Mouse (Mus musculus) kidney, adult 2 months (tissue): Measurements from ENCODE around the gene Psors1c2.

Experiments used
- CTCF ChIP-seq: fragments of 200-500 bp; conservative IDR thresholded peaks from 2 replicates; pipeline ENCODE4 v1.5.1; 2011; ENCODE audit warnings: low read depth, mild to moderate bottlenecking, control low read depth, low read length, moderate library complexity, mixed read lengths; ENCODE audit not compliant: insufficient read depth, insufficient read length
- POLR2A ChIP-seq: fragments of 200-500 bp; IDR thresholded peaks from one replicate; pipeline ENCODE4 v1.6.1; 2011; ENCODE audit warnings: low read depth, low read length, control low read depth

DNA sequence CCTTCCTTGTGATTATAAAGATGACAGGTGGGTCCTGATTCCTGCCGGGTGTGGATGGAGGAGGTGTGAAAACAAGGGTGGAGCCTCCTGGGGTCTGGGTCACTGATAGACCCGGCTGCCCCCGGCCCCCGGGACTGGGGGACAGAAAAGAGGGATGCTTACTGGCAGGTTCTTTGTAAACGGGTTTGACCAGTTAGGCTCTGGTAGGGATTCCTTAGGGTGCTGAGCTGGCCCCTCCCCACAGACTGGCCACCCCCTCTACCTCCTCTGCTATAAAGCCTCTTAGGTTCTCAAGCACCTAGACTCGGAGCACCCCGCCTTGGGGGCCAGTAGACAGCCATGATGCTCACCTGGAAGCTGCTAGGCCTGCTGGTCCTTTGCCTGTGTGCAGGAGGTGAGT is at the start of gene Psors1c2:
- no peak for TF ChIP-seq POLR2A
- no peak for TF ChIP-seq CTCF
